Mouse (Mus musculus) right cerebral cortex, postnatal 25 days (tissue): ENCODE data around the gene Crybg1.
"Not testable (repeated sequence)": the region's sequence is repeated elsewhere in the genome, so short reads cannot be mapped to it uniquely, and the experiment has no call there.

Source experiments
- DNase-seq: peaks from one replicate; pipeline ENCODE4 v3.0.0; 2022

The Crybg1 gene

DNA sequence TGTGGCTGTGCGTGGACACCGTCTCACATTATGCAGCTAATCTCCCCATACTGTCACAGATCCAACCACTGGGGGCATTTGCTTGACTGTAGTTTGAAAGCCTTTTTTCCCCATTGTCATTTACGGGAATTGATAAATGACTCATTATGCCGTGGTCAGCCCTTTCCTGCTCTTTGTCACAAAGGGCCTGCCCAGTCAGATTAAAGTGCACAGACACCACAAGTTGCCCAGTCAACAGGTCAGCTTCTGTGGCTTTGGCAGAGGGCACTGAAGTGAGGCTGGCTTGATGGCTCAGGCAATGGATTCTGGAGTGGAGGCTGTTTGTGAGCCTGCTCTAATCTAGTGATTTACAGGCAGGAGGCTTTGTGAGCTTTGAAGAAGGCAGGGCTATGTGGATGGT is 204.9 kb downstream of the Crybg1 start:
- no peak for DNase-seq

DNA sequence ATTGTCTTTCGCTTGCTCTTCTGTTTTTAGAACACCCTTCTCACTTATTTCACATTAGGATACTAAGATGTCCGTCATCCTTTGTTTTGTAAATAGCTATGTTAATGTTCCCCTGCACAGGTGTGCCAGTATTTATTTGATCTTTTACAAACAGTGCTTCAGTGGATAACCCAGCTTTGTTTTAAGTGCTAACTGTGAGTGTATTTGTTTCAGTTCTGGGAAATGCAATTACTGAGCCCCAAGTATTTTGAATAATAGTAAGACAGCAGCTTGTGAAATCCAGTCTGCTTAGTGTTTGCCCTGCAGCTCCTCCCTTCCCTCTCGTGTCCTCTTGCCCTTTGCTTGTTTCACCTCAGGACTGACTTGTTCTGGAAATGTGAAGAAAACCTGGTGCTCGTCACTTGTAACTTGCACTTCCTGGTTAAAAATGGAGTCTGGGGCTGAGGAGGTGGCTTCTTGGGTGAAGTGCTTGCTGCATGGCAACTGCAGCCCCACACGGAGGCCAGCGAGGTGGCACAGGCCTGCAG is 209.5 kb downstream of the Crybg1 start:
- no peak for DNase-seq

DNA sequence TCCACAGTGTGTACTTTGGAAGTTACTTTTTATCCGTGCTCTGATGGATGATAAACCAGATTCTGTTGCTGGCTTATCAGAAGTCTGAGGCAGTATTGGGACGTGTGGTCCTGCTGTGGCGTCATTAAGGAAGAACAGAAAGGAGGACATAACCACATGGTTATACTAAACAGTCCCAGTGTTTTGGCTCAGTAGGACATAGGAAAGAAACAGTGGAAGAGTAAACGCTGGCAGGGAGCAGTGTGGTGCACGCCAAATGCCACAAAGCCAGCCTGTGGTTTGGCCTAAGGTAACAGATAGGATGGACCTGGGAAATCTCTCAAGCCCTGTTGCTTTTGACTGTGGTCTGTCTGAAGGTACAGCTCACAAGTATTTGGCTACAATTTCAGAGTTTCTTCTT is 220.1 kb downstream of the Crybg1 start:
- no peak for DNase-seq

DNA sequence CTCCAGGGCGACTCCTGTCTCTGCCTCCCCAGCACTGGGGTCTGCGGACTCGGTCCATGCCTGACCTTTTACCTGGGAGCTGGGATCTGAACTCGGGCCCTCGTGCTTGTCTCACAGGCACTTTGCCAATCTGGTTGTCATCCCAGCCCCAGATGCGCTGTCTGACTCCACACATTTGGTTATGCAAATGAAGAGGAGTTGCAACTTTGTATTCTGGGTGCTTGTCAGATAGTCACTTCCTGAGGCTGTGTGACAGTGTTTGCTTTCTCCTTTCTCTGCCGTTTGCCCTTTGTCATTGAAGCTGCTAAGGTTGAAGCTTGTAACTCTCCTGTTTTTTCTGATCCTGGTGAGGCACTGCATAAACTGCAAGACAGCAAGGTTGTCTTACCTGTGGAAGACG is 220.9 kb downstream of the Crybg1 start:
- no peak for DNase-seq

DNA sequence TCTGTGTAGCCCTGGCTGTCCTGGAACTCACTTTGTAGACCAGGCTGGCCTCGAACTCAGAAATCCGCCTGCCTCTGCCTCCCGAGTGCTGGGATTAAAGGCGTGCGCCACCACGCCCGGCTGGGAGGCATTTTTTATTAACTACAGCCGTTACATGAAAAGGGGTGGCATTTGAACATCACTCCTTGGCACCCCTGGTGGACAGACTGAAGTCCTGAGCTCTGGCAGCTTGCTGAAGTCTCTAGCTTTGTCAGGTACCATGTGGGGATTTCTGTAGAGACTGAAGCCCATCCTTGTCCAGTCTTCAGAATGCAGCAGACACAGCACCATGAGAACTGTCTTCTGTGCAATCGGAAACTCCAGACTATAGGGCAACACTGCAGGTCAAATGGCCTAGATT is 222.9 kb downstream of the Crybg1 start:
- not testable (repeated sequence) for DNase-seq

DNA sequence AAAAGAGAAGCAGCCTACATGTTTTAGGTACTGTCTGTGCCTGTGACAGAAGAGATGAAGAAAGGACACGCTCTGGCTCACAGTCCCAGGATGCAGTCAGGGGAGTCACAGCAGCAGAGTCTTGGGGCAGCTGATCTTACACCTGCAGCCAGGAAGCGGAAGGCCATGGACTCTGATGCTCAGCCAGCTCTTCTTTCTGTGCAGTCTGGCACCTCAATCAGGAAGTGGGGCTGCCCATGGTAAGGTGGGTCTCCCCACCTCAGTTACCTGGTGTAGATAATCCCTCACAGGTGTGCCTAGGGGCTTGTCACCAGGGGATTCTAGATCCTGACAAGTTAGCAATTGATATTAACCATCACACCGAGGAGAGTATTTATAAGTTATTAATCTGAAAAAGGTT is 225.6 kb downstream of the Crybg1 start:
- no peak for DNase-seq

DNA sequence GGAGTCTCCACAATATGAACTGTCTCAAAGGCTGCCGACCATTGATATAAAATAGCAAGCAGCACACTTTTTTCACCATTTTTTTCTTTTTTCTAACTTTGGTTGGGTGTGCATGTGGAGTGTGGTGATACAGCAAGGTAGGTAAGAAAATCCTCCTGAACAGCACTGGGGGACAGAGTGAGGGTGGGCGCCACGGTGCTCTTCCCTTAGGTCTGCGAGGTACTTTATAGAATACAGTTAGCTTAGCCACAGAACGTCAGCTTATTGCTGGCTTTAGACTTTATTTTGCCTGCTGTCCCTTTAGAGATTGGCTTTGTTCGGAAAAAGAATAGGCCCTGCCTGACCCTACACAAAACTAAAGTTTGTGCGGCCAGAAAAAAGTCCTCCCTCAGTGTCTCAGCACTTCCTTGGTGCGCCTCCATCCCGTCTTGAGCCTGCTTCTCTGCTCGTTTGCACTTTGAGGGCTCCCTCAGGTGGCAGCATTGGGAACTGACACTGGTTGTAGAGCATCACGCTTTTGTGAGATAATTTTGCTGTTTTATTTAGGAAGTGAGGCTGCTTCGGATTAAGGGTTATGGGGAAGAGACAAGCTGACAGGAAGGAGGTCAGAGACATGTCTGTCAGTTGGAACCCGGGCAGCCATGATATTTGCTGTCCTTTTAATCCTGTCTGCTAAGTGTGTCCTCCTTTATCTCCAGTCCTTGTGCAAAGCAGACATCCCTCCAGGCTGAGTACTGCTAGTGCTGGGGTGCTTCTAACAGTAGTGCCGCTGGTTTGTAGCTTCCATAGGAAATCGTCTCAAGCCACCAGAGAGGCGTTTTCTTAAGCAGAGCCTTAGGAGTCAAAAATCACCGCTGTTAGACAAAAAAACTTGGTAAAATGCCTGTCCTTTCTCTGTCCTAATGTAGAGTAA is 229.7 kb downstream of the Crybg1 start:
- peak; percentile 63 for DNase-seq

DNA sequence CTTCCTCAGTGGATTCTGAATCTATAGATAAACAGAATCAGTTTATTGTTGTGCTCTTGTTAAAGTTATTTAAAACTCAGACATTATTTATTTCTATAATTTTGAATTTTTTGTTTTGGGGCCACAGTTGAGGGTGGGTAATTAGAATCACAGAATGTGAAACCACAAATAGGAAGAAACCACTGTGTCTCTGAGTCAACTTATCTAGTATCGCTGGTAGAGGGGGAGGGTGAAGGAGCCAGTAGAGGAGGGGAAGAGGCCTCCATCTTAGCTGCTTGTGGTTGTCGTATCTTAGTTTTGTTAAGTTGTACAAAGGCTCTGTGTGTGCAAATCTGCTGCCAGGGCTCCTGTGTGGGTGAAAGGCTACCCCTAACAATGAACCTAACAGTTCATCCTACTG is 231.9 kb downstream of the Crybg1 start:
- no peak for DNase-seq

DNA sequence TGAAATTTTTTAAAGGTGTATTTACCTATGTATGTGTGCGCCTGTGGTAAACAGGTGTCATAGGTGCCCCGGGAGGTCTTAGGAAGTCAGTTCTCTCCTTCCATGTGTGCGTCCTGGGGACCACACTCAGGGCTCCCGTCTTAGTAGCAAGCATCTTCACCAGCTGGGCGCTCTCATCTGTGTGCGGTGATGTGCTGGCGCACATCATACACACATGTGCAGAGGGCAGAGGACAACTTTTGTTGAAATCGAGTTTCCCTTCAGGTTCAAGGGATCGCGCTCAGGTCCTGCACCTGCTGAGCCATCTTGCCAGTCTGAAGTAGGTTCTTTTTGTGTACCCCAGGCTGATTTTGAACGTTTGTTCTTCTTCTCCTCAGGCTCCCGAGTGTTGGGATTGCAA is 232.5 kb downstream of the Crybg1 start:
- no peak for DNase-seq

DNA sequence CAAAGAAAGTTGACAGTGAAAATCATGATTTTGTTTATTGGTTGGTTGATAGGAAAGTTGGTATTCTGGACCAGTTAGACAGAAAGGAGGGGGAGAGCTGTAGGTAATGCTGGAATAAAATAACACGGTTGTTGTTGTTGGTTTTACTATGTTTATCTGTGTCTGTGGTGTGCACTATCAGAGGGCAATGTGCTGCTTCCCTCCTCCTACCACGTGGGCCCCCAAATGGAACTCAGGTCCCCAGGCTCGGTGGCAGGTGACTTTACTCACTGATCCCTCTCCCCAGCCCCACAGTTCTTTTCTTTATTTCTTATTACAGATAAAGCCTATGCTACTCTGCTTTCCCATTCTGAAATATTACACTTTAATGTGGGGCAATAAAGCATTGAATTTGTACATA is 236.4 kb downstream of the Crybg1 start:
- no peak for DNase-seq

DNA sequence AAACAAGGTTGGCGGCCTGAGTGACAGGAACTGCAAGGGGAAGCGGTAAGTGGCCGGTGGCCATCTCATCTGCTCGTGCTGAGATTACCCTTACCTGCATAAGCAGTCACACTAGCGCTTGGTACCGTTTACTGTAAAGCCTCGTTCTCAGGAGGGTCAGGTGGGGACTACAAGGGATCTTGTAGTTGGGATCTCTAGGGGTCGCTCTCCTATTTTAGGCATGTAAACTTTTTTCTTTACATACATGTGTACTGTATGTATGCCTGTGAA is 237.8 kb downstream of the Crybg1 start:
- no peak for DNase-seq

DNA sequence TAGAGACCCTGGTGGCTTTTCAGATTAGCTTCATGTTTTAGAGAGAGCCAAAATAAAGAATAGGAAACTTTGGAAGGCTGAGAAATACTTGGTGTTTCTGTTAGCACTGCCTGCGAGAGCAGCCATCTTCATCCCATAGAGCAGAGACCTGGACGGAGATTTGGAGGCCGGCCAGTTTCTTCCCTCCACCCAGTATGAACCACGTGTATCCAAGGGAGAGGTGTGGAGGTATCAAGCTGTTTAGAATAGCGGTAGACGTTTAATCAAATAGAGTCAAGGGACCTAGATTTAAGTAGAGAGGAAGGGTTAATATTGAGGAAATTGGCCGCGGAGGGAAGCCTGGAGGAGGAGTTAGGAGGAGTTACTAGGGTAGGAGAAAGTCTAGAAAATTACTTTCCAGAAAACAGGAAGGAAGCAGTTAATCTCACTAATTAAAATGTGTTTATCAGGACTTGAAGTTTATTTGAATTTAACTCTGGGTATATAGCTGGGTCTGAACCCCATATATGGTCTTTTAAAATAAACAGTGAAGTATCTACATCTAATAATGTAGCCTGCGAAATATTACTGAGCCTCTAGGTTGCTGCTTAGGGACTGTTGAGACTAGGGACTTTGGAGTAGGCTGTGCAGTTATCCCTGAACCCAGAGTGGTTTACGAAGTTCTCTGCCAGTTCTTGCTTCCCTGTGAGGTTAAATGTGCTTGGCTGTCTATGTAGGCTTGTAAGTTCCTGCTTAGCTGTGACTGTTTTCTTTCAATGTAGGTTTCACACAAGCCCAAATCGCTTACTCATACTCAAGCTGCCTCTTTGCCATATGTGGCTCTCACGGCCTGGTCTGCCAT is 238.4 kb downstream of the Crybg1 start:
- DNase-seq, result no peak

DNA sequence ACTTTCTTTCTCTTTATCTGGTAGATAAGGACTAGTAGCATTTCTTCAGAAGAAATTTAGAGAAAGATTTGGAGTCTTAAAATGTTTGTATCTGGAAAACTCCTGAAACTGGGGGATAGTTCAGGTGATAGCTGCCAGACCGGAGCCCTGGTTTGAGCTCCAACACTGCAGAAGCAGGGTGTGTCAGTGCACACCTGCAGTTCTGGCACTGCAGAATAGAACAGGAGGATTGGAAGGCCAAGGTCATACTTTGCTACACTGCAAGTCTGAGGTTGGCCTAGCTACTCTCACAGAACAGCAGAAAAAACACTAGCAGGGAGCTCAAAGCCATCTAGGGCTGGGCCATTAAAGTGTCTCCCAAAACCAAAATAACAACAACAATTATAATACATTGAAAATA is 244.1 kb downstream of the Crybg1 start:
- no peak for DNase-seq

DNA sequence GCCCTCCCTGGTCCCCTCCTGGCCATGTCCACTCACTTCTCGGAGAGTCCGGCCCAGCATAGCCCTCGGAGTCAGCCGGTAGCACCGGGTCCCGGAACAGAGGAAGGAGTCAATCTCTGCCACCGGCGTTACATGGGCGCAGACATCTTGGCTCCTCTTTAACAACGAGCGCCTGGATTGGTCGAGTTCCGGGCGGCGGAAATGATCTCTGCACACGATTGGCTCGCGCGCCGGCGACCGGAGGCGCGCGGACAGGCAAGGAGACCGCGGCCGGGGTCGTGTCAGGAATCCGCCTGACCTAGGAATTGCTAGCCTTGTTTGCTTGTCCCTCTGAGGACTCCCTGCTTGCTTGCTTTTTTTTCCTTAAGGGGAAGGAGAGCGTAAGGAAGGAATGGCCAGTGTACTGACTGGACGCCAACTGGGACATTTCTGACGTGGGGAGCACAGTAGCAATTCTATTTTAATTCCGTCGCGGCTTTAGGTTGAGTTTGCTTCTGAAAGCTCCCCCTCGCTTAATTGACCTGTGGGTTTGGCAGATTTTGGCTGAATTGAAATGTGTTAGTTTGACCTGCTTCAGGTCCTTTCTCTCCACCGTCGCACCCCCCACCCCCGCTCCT is 247.0 kb downstream of the Crybg1 start, which contains the start of the genes Qrsl1 and Rtn4ip1:
Gene Qrsl1 (minus strand): TSS at position 168 of the 617 bp plus-strand sequence.
Gene Rtn4ip1 (plus strand): TSS at position 230 of the 617 bp plus-strand sequence.
- DNase-seq, result peak; percentile 94

DNA sequence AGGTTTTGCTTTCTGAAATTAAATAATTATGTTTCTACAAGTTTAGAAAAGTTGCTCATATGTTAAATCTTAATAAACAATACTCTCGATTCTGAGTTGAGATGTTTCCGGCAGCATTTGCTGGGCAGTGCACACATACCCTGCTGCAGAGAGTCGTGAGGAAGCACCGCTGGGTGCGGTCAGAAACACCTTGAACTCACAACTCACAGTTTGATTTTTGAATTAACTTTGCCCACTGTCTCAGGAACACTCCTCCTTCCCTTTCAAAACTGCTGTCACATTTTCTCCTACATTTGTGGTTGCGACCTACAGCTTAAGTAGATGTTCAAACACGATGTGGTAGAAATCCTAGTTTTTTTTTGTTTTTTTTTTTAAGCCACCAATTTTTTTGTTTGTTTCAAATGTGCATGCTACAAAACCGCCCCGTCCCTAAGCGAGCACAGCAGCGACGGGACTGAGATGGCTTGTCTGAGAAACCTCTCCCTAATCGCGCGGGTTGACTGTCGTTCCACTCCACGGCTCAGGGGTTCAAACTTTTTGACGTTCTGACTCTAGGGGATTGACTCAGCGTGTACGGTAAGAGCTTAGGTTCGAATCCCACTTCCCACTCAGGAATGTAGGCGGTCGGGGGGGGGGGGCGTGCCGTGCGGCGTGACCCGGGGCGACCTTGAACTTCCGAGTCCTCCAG is 247.6 kb downstream of the Crybg1 start:
- no peak for DNase-seq
